Mouse (Mus musculus): Measurements from ENCODE around the gene Clic6.

GRCm38 (mm10) chr16:92566146-92566545 lies 80.6 kb downstream of the Clic6 start:
- TF ChIP-seq CTCF (IDR thresholded peaks at IDR 0.05; ENCODE audit: extremely low read depth, insufficient read length, insufficient replicate concordance, low read depth, low read length), result no peak
- TF ChIP-seq POLR2A (IDR thresholded peaks at IDR 0.05; ENCODE audit: low read depth, low read length), result no peak
